Mouse (Mus musculus) natural killer cell, adult 2 months (primary cell): Measurements from ENCODE around the gene Fgfrl1.
"Not testable (repeated sequence)": the region's sequence is repeated elsewhere in the genome, so short reads cannot be mapped to it uniquely, and the experiment has no call there.

ENCODE experiments used
- DNase-seq, 2 experiments: peaks; one replicate each; pipeline ENCODE4 v3.0.0; 2022; ENCODE audit warnings: low spot score in 2 of 2

Gene Fgfrl1

GRCm38 (mm10) chr5:108751258-108751657 lies 59.1 kb downstream of the Fgfrl1 start:
- DNase-seq = not testable (repeated sequence)
